Mouse (Mus musculus) embryonic fibroblast, embryonic 13.5 days (primary cell): ENCODE results near the gene Cbl. TPM values are rescaled to one million over a fixed set of nuclear protein-coding genes. Genes with fewer than 3 reads are reported as not detected.

Source experiments
- H3K27ac ChIP-seq: 2 replicates; pipeline ENCODE4 v1.5.1; 2012; ENCODE audit warnings: low read length, control low read depth, inconsistent platforms; ENCODE audit not compliant: insufficient read depth
- H3K4me1 ChIP-seq: 2 replicates; pipeline ENCODE4 v1.6.1; 2011; ENCODE audit warnings: low read length; ENCODE audit not compliant: control insufficient read depth, insufficient read depth
- H3K4me3 ChIP-seq: 2 replicates; pipeline ENCODE4 v1.5.1; 2011; ENCODE audit warnings: mild to moderate bottlenecking, control low read depth, low read length; ENCODE audit not compliant: insufficient read depth
- CTCF ChIP-seq: IDR thresholded peaks from 2 replicates; pipeline ENCODE4 v1.5.1; 2011; ENCODE audit warnings: mild to moderate bottlenecking, control low read depth, low read length, moderate library complexity, borderline replicate concordance; ENCODE audit not compliant: insufficient read depth
- POLR2A ChIP-seq: IDR thresholded peaks from 2 replicates; pipeline ENCODE4 v1.6.1; 2011; ENCODE audit warnings: low read depth, mild to moderate bottlenecking, control low read depth, low read length, moderate library complexity
- polyA plus RNA-seq: library from polyadenylated mRNA; stranded (reverse); fragments of >200 nt; gene quantifications from 2 replicates; pipeline ENCODE4 v1.2.4, GENCODE M21; 2011; ENCODE audit warnings: low read depth; ENCODE audit not compliant: missing spikeins, insufficient read length

Gene Cbl
- polyA plus RNA-seq, 1 experiment = 44.1 TPM

DNA sequence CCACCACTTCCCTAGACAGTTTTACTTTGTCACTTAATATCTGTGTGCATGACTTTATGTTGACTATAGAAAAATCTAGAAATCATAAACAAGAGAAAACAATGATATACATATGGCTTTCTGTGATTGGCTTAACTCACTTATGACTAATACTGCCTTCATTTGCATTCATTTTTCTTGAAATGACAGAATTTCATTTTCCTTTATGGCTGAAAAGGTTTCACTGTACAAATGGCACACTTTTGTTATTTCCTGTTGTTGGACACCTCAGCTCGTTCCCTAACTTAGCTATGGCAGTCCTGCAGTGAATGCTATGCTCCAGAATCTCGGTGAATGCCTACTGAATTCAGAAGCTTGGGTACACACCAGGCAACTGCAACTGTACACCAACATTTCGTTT, 41.5 kb downstream of the Cbl start:
- TF ChIP-seq CTCF = no peak
- TF ChIP-seq POLR2A = no peak
- Histone ChIP-seq H3K27ac (no peak overlapping the region), H3K4me1 (no peaks in the 10 kb centered on the region; the same call in 1 of the 2 replicates), H3K4me3 (no peak overlapping the region)

DNA sequence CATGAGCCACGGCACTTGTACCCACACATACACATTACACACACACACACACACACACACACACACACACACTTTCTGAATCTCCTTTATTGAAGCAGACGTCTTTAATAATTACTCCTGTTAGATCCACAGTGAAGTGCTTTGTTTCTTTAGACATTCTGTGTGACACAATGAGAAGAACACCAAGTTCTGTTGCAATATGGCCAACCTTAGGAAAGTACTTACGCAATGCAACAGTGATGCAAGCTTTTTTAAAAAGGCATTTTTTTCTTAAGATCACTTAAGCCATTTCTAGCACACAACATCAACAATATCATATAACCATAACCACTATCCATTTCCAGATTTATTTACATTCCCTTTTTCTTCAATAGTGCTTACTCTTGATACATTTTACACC, 42.7 kb downstream of the Cbl start:
- H3K4me1 ChIP-seq = no peaks in the 10 kb centered on the region; the same call in 1 of the 2 replicates
- TF ChIP-seq CTCF (no peak), POLR2A (no peak)
- H3K4me3 ChIP-seq = no peak overlapping the region
- H3K27ac ChIP-seq = no peak overlapping the region

DNA sequence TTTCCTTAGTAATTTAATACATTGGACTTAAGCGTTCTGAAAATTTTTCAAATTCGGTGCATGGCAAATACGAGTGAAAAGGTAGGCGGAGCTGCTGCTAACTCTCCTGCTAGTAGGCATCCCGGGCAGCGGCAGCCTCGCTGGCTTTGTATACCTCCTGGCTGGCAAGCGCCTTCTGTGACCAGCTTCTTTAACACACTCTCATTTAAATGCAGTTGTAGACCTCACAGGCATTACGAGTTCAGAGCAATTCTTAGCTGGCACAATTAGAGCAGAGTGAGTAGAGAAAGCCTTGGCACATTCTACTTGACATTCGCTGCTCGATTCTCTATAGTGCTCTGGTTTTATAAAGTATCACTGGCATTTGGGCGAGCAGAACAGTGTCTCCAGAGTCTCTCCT, 45.6 kb downstream of the Cbl start:
- no peaks in the 10 kb centered on the region; the same call in 1 of the 2 replicates for H3K4me1 ChIP-seq
- no peak for TF ChIP-seq CTCF
- no peak for TF ChIP-seq POLR2A
- no peak overlapping the region for H3K4me3 ChIP-seq
- no peak overlapping the region for H3K27ac ChIP-seq

DNA sequence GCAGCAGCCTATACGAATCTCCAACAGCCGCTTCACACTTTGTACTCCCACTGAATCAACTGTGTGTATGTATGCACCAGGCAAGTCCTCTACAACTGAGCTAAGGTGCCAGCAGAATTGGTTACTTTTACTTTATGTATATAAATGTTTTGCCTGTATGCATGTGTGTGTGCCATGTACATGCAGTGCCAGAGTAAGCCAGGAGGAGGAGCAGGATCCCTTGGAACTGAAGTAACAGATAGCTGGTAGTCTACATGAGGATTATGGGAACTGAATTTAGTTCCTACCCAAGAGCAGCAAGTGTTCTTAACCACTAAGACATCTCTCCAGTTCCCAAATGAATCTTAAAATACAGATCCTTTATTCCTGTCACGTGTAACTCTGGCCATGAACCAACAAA, 51.6 kb downstream of the Cbl start:
- TF ChIP-seq CTCF = peak; percentile 35; the same call in 1 of the 2 replicates
- no peak for TF ChIP-seq POLR2A
- no peak overlapping the region for H3K27ac ChIP-seq
- H3K4me3 ChIP-seq = no peak overlapping the region
- H3K4me1 ChIP-seq = no peaks in the 10 kb centered on the region

- Histone ChIP-seq H3K4me3 (no peak overlapping the region), H3K4me1 (no peaks in the 10 kb centered on the region), H3K27ac (no peak overlapping the region)
- TF ChIP-seq CTCF (no peak), POLR2A (no peak)
Measured at GRCm38 (mm10) chr9:44181537-44181936, 52.3 kb downstream of the Cbl start.

DNA sequence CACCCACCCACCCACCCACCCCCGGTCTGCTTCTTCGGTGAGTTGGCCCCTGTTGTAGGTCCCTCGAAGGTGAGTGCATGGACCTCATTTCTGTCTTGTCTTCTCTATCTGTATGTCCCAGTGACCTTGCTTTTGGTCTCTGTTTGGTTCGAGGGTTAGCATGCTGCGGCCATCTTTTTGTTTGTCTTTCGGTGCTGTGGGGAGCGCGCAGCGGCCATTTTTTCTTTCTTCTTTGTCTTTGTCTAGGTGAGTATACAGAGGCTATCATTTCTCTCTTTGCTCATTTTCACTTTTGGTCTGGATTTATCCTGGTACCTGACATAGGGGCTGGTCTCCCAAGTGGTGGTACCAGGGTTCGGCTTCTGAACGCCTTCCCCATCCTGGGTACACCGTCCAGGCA, 55.0 kb downstream of the Cbl start:
- Histone ChIP-seq H3K4me1 (no peaks in the 10 kb centered on the region), H3K27ac (no peak overlapping the region), H3K4me3 (no peak overlapping the region)
- TF ChIP-seq POLR2A (no peak), CTCF (no peak)

DNA sequence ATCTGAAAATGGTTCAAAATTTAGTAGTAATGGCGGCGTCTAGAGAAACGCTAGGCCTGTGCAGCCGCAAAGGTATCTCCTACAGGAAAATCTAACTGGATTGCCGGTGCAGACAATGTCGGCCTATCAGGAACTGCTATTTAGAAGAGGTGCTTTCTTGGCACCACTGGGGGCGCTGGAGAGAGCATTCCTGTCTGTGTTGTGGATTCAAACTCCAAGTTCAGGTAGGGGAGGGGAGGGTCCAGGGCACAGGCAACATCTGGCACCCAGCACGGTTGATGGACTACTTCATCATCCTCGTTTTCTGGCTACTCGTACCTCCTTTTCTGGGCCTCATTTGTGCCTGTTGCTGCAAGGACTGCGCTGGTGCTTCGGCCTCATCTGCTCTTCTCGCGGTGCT, 55.5 kb downstream of the Cbl start:
- Histone ChIP-seq H3K27ac (no peak overlapping the region), H3K4me1 (no peaks in the 10 kb centered on the region), H3K4me3 (no peak overlapping the region)
- no peak for TF ChIP-seq POLR2A
- no peak for TF ChIP-seq CTCF

DNA sequence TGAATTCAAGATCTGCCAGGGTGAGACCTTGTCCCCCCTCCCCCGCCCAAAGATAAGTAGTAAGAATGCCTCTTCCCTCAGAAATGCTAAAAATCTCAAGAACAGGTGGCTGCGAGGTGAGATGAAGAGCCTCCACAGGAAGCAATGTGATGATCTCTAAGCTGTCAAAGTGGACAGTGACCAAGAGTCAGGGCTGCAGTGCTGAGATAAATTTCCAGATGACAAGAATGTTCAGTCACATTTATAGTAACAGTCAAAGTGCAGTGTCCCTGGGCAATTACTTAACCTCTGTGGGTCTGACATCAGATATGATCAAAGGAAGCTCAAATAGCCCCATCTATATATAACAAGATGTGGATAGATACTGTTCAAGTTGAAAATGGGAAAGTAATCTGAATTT, 56.4 kb downstream of the Cbl start:
- TF ChIP-seq POLR2A (no peak), CTCF (no peak)

GRCm38 (mm10) chr9:44175957-44176356, 57.9 kb downstream of the Cbl start:
- Histone ChIP-seq H3K4me3 (no peak overlapping the region), H3K4me1 (no peaks in the 10 kb centered on the region), H3K27ac (no peak overlapping the region)
- TF ChIP-seq CTCF (no peak), POLR2A (no peak)

More for the DNA sequence above, 56.4 kb downstream of the Cbl start:
- H3K4me3 ChIP-seq = no peak overlapping the region
- H3K27ac ChIP-seq = no peak overlapping the region
- H3K4me1 ChIP-seq = no peaks in the 10 kb centered on the region

GRCm38 (mm10) chr9:44175556-44175955, 58.3 kb downstream of the Cbl start:
- Histone ChIP-seq H3K4me1 (no peaks in the 10 kb centered on the region), H3K4me3 (no peak overlapping the region), H3K27ac (no peak overlapping the region)
- TF ChIP-seq CTCF = no peak
- TF ChIP-seq POLR2A = no peak

- Histone ChIP-seq H3K4me1 (no peaks in the 10 kb centered on the region), H3K4me3 (no peak overlapping the region), H3K27ac (no peak overlapping the region)
- TF ChIP-seq POLR2A (no peak), CTCF (no peak)
Measured at GRCm38 (mm10) chr9:44170691-44171151, 63.1 kb downstream of the Cbl start.
